Mouse (Mus musculus): ENCODE results near the gene Wdr48. TPM values are rescaled to one million over a fixed set of nuclear protein-coding genes. Genes with fewer than 3 reads are reported as not detected.

The Wdr48 gene
- polyA plus RNA-seq, 1 experiment from 2014 or later: 77.1 TPM

DNA sequence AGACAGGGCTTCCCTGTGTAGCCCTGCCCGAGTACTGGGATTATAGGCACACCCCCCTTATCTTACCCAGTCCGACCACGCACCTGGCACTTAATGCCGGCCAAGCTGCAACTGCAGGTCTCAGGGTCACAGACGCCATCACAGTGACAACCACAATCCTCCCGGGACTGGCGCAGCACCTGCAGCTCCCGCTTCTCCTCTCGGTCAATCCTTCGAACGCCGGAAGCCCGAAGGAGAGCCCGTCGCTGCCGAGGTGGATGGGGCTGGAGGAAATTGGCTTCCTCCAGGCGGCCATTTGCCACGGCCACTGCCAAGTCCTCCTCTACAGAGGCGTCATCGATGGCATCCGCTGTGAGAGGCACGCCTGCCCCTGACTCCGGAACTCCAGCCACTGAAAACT lies 78.6 kb downstream of the Wdr48 start:
- Histone ChIP-seq H3K4me2 (no peak overlapping the region), H3K36me3 (replicated peaks) (0 out of 2 replicates have a peak, but pooled peaks cover 4% of the 10 kb centered on the region), H3K27ac (no peak overlapping the region), H3K9ac (no peak overlapping the region), H3K4me3 (replicated peaks) (no peak overlapping the region), H3K4me1 (peaks cover 19% of the 10 kb centered on the region), H3K9me3 (no peaks in the 10 kb centered on the region), H3K27me3 (no peaks in the 10 kb centered on the region)
- 94% methylated on average over 23 of the region's 23 CpGs for WGBS
- ATAC-seq (ENCODE audit: low FRiP score): no peak

DNA sequence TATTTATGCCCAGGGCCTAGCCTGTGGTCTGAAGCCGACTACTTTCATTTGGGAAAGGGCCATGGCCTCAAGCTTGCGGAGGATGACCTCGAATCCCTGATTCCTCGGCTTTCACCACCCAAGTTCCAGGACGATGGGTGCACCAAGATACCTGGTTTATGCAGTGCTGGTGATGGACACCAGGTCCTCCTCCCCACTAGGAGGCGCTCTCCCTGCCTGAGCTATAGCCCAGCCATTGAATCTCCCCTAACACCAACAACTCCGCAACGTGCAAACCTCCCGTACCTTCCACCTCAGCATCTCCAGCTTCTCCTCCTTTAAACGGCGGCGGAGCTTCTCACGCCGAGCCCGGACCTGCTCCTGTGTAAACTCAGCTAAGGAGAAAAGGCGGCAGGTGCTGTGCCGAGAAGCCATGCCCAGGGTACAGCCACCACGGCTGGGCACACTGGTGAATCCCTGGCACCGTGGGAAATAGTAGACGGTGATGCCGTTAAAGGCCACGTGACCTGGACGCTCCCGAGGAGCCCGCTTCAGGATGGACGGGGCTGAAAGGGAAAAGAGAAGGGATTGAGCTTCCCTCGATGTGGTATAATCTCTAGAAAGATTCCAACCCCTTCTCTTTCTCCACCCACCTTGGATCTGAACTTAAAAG lies 79.3 kb downstream of the Wdr48 start:
- Histone ChIP-seq H3K27ac (no peak overlapping the region), H3K9ac (no peak overlapping the region), H3K4me1 (peaks cover 23% of the 10 kb centered on the region), H3K9me3 (no peaks in the 10 kb centered on the region), H3K36me3 (replicated peaks) (0 out of 2 replicates have a peak, but pooled peaks cover 4% of the 10 kb centered on the region), H3K4me3 (replicated peaks) (no peak overlapping the region), H3K4me2 (no peak overlapping the region), H3K27me3 (no peaks in the 10 kb centered on the region)
- ATAC-seq (ENCODE audit: low FRiP score): no peak
- WGBS: 93% methylated on average over 27 of the region's 27 CpGs

DNA sequence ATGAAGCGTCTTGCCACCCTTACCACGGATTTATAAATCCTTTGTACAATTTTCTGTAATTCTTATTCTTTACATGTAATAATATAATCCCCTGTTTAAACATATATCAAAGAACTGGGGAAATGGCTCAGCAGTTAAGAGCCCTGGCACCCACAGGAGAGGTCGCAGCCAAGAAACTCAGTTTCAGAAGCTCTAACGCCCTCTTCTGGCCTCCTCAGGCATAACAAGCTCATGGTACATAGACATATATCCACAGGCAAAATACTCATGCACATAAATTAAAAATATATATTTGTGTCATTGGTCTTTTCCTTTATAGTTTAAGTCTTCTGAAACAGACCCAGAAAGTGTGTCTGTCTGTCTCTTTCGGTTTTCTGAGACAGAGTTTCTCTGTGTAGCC lies 79.9 kb downstream of the Wdr48 start:
- Histone ChIP-seq H3K4me1 (peaks cover 23% of the 10 kb centered on the region), H3K9ac (no peak overlapping the region), H3K27ac (no peak overlapping the region), H3K4me2 (no peak overlapping the region), H3K27me3 (no peaks in the 10 kb centered on the region), H3K36me3 (replicated peaks) (0 out of 2 replicates have a peak, but pooled peaks cover 4% of the 10 kb centered on the region), H3K4me3 (replicated peaks) (no peak overlapping the region), H3K9me3 (no peaks in the 10 kb centered on the region)
- 88% methylated on average over 5 of the region's 5 CpGs for WGBS
- ATAC-seq (ENCODE audit: low FRiP score): no peak

DNA sequence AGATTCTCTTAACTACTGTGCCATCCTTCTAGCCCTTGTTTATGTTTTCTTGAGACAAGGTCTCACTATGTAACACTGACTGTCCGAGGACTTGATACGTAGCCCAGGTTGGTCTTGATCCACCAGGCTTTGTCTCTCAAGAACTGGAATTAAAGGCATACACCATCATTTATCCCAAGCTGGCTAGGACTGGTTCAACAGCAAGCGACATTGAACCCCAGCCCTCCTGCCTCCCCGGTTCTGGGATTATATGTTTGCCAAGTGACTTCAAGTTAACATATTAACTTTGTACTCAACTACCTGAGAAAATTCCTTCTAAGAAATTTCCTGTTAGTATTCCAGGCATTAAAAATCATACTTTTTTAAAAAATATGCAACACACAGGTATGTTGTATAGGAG lies 80.6 kb downstream of the Wdr48 start:
- H3K4me1 ChIP-seq: peaks cover 28% of the 10 kb centered on the region
- no peak for ATAC-seq (ENCODE audit: low FRiP score)
- 0 out of 2 replicates have a peak, but pooled peaks cover 4% of the 10 kb centered on the region for H3K36me3 ChIP-seq (replicated peaks)
- no peaks in the 10 kb centered on the region for H3K9me3 ChIP-seq
- H3K4me3 ChIP-seq (replicated peaks): no peak overlapping the region
- no peak overlapping the region for H3K27ac ChIP-seq
- WGBS: 97% methylated on average over 4 of the region's 4 CpGs
- no peak overlapping the region for H3K9ac ChIP-seq
- no peaks in the 10 kb centered on the region for H3K27me3 ChIP-seq
- no peak overlapping the region for H3K4me2 ChIP-seq

Other genes starting within 250 kb of the Wdr48 start
- 0.08 TPM in 1 of 2 replicates, not detected in the other for gene Scn10a, start 175.6 kb upstream of the Wdr48 start, polyA plus RNA-seq (2016; fragmentation: Nextera tagmentation; extraction: Ambion mirVana)
- gene Scn11a, start 69.4 kb upstream of the Wdr48 start, polyA plus RNA-seq (2016; fragmentation: Nextera tagmentation; extraction: Ambion mirVana): 0.87 and 0.88 TPM in 2 replicates
- 23.1 and 27.7 TPM in 2 replicates for gene Gorasp1, start 42.7 kb downstream of the Wdr48 start, polyA plus RNA-seq (2016; fragmentation: Nextera tagmentation; extraction: Ambion mirVana)
- 0.24 and 0.36 TPM in 2 replicates for gene Ttc21a, start 42.7 kb downstream of the Wdr48 start, polyA plus RNA-seq (2016; fragmentation: Nextera tagmentation; extraction: Ambion mirVana)
- gene Csrnp1, start 89.8 kb downstream of the Wdr48 start, polyA plus RNA-seq (2016; fragmentation: Nextera tagmentation; extraction: Ambion mirVana): 1.7 and 2.2 TPM in 2 replicates
- gene Xirp1, start 128.7 kb downstream of the Wdr48 start, polyA plus RNA-seq (2016; fragmentation: Nextera tagmentation; extraction: Ambion mirVana): 0.04 TPM in 1 of 2 replicates, not detected in the other
- 5.1 TPM in 2 replicates for gene Cx3cr1, start 175.0 kb downstream of the Wdr48 start, polyA plus RNA-seq (2016; fragmentation: Nextera tagmentation; extraction: Ambion mirVana)
- gene Ccr8, start 197.2 kb downstream of the Wdr48 start, polyA plus RNA-seq (2016; fragmentation: Nextera tagmentation; extraction: Ambion mirVana): not detected in 2 replicates
- gene Slc25a38, start 215.5 kb downstream of the Wdr48 start, polyA plus RNA-seq (2016; fragmentation: Nextera tagmentation; extraction: Ambion mirVana): 28.6 and 32.7 TPM in 2 replicates
- 997 and 1,048 TPM in 2 replicates for gene Rpsa, start 232.8 kb downstream of the Wdr48 start, polyA plus RNA-seq (2016; fragmentation: Nextera tagmentation; extraction: Ambion mirVana)

All from forebrain, embryonic 12.5 days (tissue).